Mouse (Mus musculus) MEL-GATA-1-ER (cell line): Measurements from ENCODE around the gene Fkbp14.

Source experiments
- DNase-seq: peaks from one replicate; pipeline ENCODE4 v3.0.0-alpha.2; 2012; ENCODE audit warnings: low read depth; ENCODE audit errors: extremely low read depth

Gene Fkbp14

DNA sequence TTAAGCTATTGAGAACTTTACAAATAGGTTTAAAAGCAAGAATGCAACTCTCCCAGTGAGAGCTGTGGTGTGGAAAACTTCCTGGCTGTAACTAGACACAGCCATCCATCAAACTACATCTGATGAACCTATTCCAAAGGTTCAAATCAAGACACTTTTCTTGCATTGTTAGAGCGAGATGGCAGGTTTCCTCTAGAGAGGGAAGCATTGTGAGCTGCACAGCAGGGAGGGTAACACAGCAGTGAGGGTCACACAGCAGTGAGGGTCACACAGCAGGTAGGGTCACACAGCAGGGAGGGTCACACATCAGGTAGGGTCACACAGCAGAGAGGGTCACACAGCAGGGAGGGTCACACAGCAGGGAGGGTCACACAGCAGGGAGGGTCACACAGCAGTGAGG, 8.9 kb downstream of the Fkbp14 start:
- DNase-seq, result no peak

GRCm38 (mm10) chr6:54587683-54588082, 9.4 kb downstream of the Fkbp14 start:
- no peak for DNase-seq

GRCm38 (mm10) chr6:54586911-54587310, 10.2 kb downstream of the Fkbp14 start:
- DNase-seq, result no peak

GRCm38 (mm10) chr6:54586175-54586574, 10.9 kb downstream of the Fkbp14 start:
- DNase-seq, result peak; percentile 17

- no peak for DNase-seq
Measured at GRCm38 (mm10) chr6:54573218-54573955, 23.7 kb downstream of the Fkbp14 start.

DNA sequence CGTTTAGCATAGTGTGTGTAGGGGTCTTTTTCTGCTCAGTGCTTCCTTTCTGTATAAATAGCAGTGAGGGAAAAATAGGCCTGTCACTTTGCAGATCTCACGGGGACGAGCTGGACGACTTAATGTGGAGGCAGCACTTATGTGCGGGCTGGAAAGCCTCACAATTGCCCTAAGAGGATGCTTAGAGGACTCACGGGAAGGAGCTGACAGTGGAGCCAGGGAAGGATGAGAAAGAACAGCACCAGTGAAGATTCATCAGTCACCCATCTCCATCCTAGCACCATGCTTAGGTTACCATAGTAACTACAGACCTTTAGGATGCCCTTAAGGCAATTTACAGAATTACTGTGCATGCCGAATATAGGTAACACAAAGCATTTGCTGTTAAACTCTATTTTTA, 27.3 kb downstream of the Fkbp14 start:
- no peak for DNase-seq

- DNase-seq, result no peak
Measured at GRCm38 (mm10) chr6:54566546-54566919, 30.6 kb downstream of the Fkbp14 start.

- no peak for DNase-seq
Measured at GRCm38 (mm10) chr6:54565665-54566545, 31.2 kb downstream of the Fkbp14 start, which contains the start of gene Scrn1. Gene Scrn1, minus strand, starts transcription at chr6:54566489.

DNA sequence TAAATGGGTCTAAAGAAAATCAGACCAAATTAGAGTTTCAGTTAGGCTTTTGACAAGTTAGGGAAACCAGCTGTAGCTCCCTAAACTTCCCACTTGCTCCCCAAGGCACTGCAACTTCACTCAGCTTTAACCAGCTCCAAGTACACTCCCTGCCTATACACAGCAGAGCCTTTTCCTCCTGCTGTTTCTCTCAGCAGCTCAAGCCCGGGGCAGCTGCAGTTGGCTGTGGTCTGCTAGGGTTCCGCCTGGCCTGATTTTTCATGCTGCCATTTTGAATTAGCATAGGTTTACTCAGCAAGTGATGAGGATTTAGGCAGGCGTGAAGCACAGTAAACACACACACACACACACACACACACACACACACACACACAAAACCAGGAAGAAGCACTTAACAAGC, 32.1 kb downstream of the Fkbp14 start:
- no peak for DNase-seq

GRCm38 (mm10) chr6:54564506-54564991, 32.6 kb downstream of the Fkbp14 start:
- peak; percentile 40 for DNase-seq

DNA sequence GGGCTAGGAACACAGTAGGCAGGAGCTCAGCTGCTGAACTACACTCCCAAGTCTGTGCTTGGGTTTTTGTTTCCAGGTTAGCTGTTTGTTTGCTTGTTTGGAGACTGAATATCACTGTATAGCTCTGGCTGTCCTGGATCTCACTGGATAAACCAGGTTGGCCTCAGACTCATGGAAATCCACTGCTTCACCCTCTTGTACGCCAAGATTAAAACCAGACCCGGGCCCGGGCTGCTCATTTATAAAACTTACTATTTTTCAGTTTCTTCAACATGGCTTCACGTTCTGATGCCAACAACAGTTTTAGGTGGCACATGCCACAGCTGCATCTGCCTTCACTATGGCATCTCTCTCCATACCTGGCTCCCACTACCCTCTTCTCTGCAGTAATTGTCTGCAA, 33.5 kb downstream of the Fkbp14 start:
- DNase-seq, result no peak

GRCm38 (mm10) chr6:54562018-54562809, 34.9 kb downstream of the Fkbp14 start:
- no peak for DNase-seq

DNA sequence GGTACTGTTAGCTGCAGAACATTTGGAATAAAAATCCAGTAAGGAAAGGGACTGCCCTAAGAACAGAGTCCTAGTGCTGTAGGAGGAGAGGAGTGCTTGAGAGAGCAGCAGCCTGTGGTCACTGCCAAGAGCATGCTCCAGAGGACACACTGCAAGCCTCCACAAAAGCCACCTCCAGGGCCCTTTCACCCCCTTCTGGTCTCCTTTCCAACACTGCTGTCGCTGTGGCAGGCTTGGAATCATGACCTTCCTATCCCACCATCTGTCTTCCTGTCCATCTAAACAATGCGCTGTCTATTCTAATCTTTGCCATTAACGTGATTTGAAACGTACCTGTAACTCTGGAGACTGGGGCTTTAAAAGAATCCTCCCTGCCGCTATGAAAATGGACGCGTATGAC, 38.6 kb downstream of the Fkbp14 start:
- no peak for DNase-seq

DNA sequence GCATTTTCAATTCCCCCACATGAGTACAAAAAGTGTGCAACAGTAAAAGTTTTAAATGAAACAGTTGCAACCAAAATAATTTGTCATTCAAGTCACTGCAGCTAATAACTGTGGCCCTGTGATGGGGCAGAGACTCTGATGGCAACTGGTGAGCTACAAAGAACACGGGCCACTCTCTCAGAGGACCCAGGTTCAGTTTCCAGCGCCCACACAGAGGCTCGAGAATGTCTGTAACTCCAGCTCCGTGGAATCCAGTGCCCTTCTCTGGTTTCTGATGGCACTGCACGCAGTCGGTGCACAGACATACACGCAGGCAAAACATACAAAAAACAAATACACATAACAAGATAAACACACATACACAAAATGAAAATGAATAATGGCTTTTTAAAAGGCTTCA, 39.4 kb downstream of the Fkbp14 start:
- no peak for DNase-seq

DNA sequence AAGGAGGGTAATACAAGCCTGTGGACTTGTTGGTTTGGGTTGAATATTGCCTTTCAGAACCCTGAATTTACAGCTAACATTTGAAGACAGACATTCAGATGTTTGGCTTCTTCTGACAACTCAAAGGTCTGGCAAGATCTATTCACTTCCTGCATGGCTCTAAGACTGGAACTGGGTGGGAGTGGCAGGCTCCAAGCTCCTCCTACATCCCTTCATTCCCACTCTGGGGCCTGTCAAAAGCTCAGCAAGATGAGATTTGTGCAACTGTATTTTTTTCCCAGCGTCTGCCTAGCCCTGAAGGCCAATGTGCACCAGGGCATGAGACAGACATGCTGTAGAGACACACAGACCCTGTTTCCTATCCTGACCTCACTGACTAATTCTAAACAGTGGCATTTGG, 41.3 kb downstream of the Fkbp14 start:
- DNase-seq, result no peak

DNA sequence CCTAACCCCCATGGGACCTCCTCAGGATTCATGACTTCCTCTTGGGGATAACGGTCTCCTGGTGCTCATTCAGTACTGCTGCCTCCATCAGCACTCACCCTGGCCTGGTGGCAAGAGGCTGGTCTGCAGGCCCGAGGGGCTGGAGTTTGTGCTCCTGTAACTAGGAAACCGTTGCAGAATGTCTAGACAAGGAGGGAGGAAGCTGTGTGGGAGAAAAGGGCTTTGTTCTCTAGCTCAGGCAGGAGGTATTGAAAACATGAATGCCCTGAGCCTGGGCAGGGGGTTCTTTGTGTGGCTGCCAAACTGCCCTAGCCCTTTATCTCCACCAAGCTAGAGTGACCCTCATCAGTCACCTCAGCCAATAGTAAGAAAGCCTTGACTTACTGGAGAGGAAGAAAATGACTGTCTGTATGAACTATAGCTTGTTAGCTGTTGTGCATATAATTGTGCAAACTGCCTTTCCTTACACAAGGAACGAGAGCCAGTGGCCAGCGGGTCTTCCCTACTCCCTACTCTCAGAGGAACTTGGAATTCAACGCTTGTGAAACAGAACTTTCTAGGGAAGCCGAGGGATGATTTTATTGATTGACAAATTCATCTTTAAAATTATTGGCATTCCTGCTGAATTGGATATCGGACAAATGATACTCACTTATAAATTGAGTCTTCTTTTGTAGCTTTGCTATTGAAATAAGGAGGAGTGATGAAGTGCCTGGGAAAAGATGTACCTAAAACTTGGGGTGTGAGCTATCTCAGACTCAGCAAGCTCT, 42.6 kb downstream of the Fkbp14 start:
- DNase-seq, result no peak

DNA sequence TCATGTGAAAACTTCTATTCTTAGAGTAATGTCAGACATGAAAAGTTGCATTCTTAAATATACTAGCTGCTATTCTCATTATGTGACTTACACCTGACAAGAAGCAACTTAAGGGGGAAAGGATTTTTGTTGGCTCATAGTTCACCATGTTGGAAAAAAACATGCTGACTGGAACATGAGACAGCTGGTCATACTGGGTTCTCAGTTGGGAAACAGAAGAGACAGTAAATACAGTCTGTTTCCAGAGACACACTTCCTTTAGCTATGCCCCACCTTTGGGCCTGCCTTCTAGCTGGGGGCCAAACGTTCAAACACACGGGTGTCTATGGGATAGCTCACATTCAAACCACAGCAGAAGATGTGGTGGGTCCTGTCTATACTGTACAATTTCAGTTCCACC, 43.5 kb downstream of the Fkbp14 start:
- no peak for DNase-seq

- DNase-seq, result no peak
Measured at GRCm38 (mm10) chr6:54552721-54553413, 44.2 kb downstream of the Fkbp14 start.

DNA sequence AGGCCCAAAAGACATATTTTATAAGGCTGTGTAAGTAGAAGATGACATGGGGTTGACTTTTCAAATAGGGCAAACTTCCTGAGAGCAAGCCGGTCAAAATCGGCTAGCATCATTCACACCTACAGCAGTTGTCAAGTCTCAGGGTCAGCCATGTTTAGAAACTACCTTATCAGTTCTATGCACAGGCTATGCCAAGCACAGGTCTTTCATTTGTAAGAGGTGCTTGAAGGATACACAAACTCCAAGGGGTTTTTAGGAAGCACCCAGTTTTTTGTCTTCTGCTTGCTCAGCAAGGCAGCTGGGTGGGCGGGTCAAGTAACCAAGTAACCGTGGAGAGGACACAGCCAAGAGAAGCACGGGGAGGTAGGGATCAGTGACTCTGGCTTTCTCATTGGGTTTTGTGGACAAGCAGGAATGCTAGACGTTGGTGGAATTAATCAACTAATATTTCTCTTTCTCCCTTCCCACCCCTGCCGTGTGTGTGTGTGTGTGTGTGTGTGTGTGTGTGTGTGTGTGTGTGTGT, 46.2 kb downstream of the Fkbp14 start:
- no peak for DNase-seq

DNA sequence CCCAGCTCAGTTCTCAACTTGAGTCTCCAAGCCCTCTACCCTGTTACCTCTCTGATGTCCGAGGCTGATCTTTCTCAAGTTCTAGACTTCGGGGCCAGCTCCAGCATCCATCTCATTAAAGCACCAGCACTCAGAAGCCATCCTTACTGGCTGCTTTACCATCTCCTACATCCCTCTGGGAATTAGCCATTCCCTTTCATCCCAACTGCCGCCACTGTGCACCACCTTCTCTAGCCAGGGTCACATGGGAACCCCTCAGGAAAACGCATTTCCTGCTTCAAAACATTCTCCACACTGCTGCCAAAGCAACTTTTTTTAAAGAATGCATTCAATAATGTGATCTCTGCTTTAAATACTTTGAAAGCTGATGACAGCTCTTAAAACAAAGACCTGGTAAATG, 47.8 kb downstream of the Fkbp14 start:
- no peak for DNase-seq
